Mouse (Mus musculus) CH12.LX (cell line): ENCODE data around the gene Nfia. TPM values are rescaled to one million over a fixed set of nuclear protein-coding genes. Genes with fewer than 3 reads are reported as not detected.

Source experiments
- DNase-seq: peaks from one replicate; pipeline ENCODE4 v3.0.0-alpha.2; 2013; ENCODE audit errors: extremely low read depth
- H3K27ac ChIP-seq: 2 replicates; pipeline ENCODE4 v1.5.1; 2012; ENCODE audit warnings: low read depth, mild to moderate bottlenecking, control low read depth, moderate library complexity; ENCODE audit not compliant: insufficient read depth
- H3K27me3 ChIP-seq: replicated peaks from 2 replicates; pipeline ENCODE3; 2012; ENCODE audit warnings: inconsistent platforms
- H3K36me3 ChIP-seq, 2 experiments: replicated peaks in 1 of 2; 2 replicates each; pipeline versions ENCODE3 to v1.6.1; 2012; ENCODE audit warnings: inconsistent platforms in 1 of 2, low read length in 1 of 2, mild to moderate bottlenecking in 1 of 2, mixed read lengths in 1 of 2, moderate library complexity in 1 of 2; ENCODE audit not compliant: control insufficient read depth in 1 of 2, insufficient read depth in 1 of 2
- H3K4me1 ChIP-seq, 2 experiments: 2 replicates each; pipeline ENCODE4 v1.6.1; 2012; ENCODE audit warnings: inconsistent platforms in 1 of 2, moderate library complexity in 1 of 2; ENCODE audit not compliant: insufficient read depth in 2 of 2, control insufficient read depth in 1 of 2
- H3K4me2 ChIP-seq: 2 replicates; pipeline ENCODE4 v1.6.1; 2012; ENCODE audit warnings: low read depth, mild to moderate bottlenecking, control low read depth; ENCODE audit not compliant: poor library complexity, insufficient read depth, severe bottlenecking
- H3K4me3 ChIP-seq, 3 experiments: fragments of 150-350 bp in 1 of 3; sonication (generic) in 1 of 3; replicated peaks in 1 of 3; 2 replicates each; pipeline versions ENCODE3 to v1.5.1; 2011 to 2012; ENCODE audit warnings: low read depth in 2 of 3, low read length in 2 of 3, mild to moderate bottlenecking in 2 of 3, moderate library complexity in 2 of 3, control low read depth in 1 of 3, improper control_type of control experiment in 1 of 3, inconsistent platforms in 1 of 3, mixed read lengths in 1 of 3; ENCODE audit not compliant: poor library complexity in 1 of 3
- H3K79me2 ChIP-seq: replicated peaks from 2 replicates; pipeline ENCODE4 v1.6.1; 2012; ENCODE audit warnings: mild to moderate bottlenecking, moderate library complexity; ENCODE audit not compliant: control insufficient read depth, poor library complexity, insufficient read depth, severe bottlenecking; ENCODE audit errors: extremely low read depth
- H3K9ac ChIP-seq: 2 replicates; pipeline ENCODE4 v1.6.1; 2012; ENCODE audit warnings: low read depth, mild to moderate bottlenecking, control low read depth, moderate library complexity; ENCODE audit not compliant: insufficient read depth
- H3K9me3 ChIP-seq: replicated peaks from 2 replicates; pipeline ENCODE3; 2012; ENCODE audit warnings: low read length, inconsistent platforms, mixed read lengths
- BHLHE40 ChIP-seq: IDR thresholded peaks from 2 replicates; pipeline ENCODE4 v1.6.1; 2011; ENCODE audit warnings: mild to moderate bottlenecking, low read depth, low read length, improper control_type of control experiment
- CHD1 ChIP-seq: IDR thresholded peaks from 2 replicates; pipeline ENCODE4 v1.6.1; 2012; ENCODE audit warnings: low read depth, low read length, improper control_type of control experiment, inconsistent platforms
- E2F4 ChIP-seq: IDR thresholded peaks from 2 replicates; pipeline ENCODE4 v1.6.1; 2011; ENCODE audit warnings: low read depth, low read length, improper control_type of control experiment; ENCODE audit not compliant: insufficient replicate concordance
- ELF1 ChIP-seq: IDR thresholded peaks from 2 replicates; pipeline ENCODE4 v1.6.1; 2014; ENCODE audit warnings: low read depth, mild to moderate bottlenecking, inconsistent platforms, low read length, improper control_type of control experiment
- EP300 ChIP-seq: IDR thresholded peaks from 2 replicates; pipeline ENCODE4 v1.6.1; 2011; ENCODE audit warnings: low read length, improper control_type of control experiment
- GABPA ChIP-seq: IDR thresholded peaks from 2 replicates; pipeline ENCODE4 v1.6.1; 2012; ENCODE audit warnings: low read depth, low read length, improper control_type of control experiment, inconsistent platforms; ENCODE audit not compliant: insufficient replicate concordance
- HCFC1 ChIP-seq: IDR thresholded peaks from 2 replicates; pipeline ENCODE4 v1.6.1; 2012; ENCODE audit warnings: low read depth, mild to moderate bottlenecking, inconsistent platforms, low read length, improper control_type of control experiment
- IRF4 ChIP-seq: IDR thresholded peaks from 2 replicates; pipeline ENCODE4 v1.6.1; 2014; ENCODE audit warnings: low read depth, mild to moderate bottlenecking, inconsistent platforms, low read length, improper control_type of control experiment
- JUN ChIP-seq: IDR thresholded peaks from 2 replicates; pipeline ENCODE4 v1.6.1; 2011; ENCODE audit warnings: low read depth, mild to moderate bottlenecking, low read length, improper control_type of control experiment, moderate library complexity; ENCODE audit not compliant: insufficient read depth
- JUND ChIP-seq: conservative IDR thresholded peaks from 2 replicates; pipeline ENCODE4 v1.6.1; 2011; ENCODE audit warnings: low read depth, low read length, improper control_type of control experiment
- KAT2A ChIP-seq: IDR thresholded peaks from 2 replicates; pipeline ENCODE4 v1.6.1; 2012; ENCODE audit warnings: low read length, improper control_type of control experiment, inconsistent platforms; ENCODE audit not compliant: insufficient replicate concordance
- MAFK ChIP-seq: IDR thresholded peaks from 2 replicates; pipeline ENCODE4 v1.6.1; 2011; ENCODE audit warnings: low read length, improper control_type of control experiment; ENCODE audit not compliant: insufficient replicate concordance
- MAX ChIP-seq: IDR thresholded peaks from 2 replicates; pipeline ENCODE4 v1.6.1; 2011; ENCODE audit warnings: low read length, improper control_type of control experiment
- MEF2A ChIP-seq: IDR thresholded peaks from 2 replicates; pipeline ENCODE4 v1.6.1; 2014; ENCODE audit warnings: low read depth, mild to moderate bottlenecking, inconsistent platforms, low read length, improper control_type of control experiment, borderline replicate concordance
- MXI1 ChIP-seq: IDR thresholded peaks from 2 replicates; pipeline ENCODE4 v1.6.1; 2011; ENCODE audit warnings: mild to moderate bottlenecking, low read depth, low read length, improper control_type of control experiment
- MYC ChIP-seq: IDR thresholded peaks from 2 replicates; pipeline ENCODE4 v1.6.1; 2011; ENCODE audit warnings: low read depth, mild to moderate bottlenecking, improper control_type of control experiment, low read length
- NELFE ChIP-seq: IDR thresholded peaks from 2 replicates; pipeline ENCODE4 v1.6.1; 2011; ENCODE audit warnings: low read depth, low read length, improper control_type of control experiment
- POLR2A ChIP-seq: IDR thresholded peaks from 2 replicates; pipeline ENCODE4 v1.6.1; 2011; ENCODE audit warnings: low read depth, mild to moderate bottlenecking, improper control_type of control experiment, low read length
- POLR2AphosphoS2 ChIP-seq: IDR thresholded peaks from 2 replicates; pipeline ENCODE4 v1.6.1; 2011; ENCODE audit warnings: low read depth, low read length, improper control_type of control experiment
- RCOR1 ChIP-seq: conservative IDR thresholded peaks from 2 replicates; pipeline ENCODE4 v1.6.1; 2012; ENCODE audit warnings: low read depth, mild to moderate bottlenecking, inconsistent platforms, low read length, improper control_type of control experiment
- SIN3A ChIP-seq: IDR thresholded peaks from 2 replicates; pipeline ENCODE4 v1.6.1; 2012; ENCODE audit warnings: low read length, improper control_type of control experiment, inconsistent platforms
- SMC3 ChIP-seq: IDR thresholded peaks from 2 replicates; pipeline ENCODE4 v1.6.1; 2011; ENCODE audit warnings: low read depth, low read length, improper control_type of control experiment
- TBP ChIP-seq: conservative IDR thresholded peaks from 2 replicates; pipeline ENCODE4 v1.6.1; 2011; ENCODE audit warnings: low read depth, low read length, improper control_type of control experiment
- UBTF ChIP-seq: IDR thresholded peaks from 2 replicates; pipeline ENCODE4 v1.6.1; 2012; ENCODE audit warnings: low read depth, mild to moderate bottlenecking, inconsistent platforms, low read length, improper control_type of control experiment, moderate library complexity
- USF1 ChIP-seq: IDR thresholded peaks from 2 replicates; pipeline ENCODE4 v1.6.1; 2014; ENCODE audit warnings: low read depth, mild to moderate bottlenecking, inconsistent platforms, low read length, improper control_type of control experiment
- USF2 ChIP-seq: conservative IDR thresholded peaks from 2 replicates; pipeline ENCODE4 v1.6.1; 2011; ENCODE audit warnings: low read depth, low read length, improper control_type of control experiment
- ZC3H11A ChIP-seq: IDR thresholded peaks from 2 replicates; pipeline ENCODE4 v1.6.1; 2012; ENCODE audit warnings: low read depth, mild to moderate bottlenecking, inconsistent platforms, low read length, improper control_type of control experiment
- ZKSCAN1 ChIP-seq: IDR thresholded peaks from 2 replicates; pipeline ENCODE4 v1.6.1; 2012; ENCODE audit warnings: low read depth, inconsistent platforms, low read length, improper control_type of control experiment, borderline replicate concordance
- ZNF384 ChIP-seq: IDR thresholded peaks from 2 replicates; pipeline ENCODE4 v1.6.1; 2012; ENCODE audit warnings: low read depth, low read length, improper control_type of control experiment, inconsistent platforms
- dilution Hi-C: fragments of 300-500 bp; cut with MboI; formaldehyde crosslinking; loops from 2 replicates; pipeline ENCODE4 v1.14.3; 2020; ENCODE audit warnings: low sequenced_read_pairs; ENCODE audit not compliant: extremely low pct_unique_long_range_greater_than_20kb, extremely low pct_ligation_motif_present
- in situ Hi-C: fragments of 300-500 bp; cut with MboI; formaldehyde crosslinking; loops from 3 replicates; pipeline ENCODE4 v1.14.3; 2019; ENCODE audit warnings: low sequenced_read_pairs, low pct_ligation_motif_present, low pct_unique_long_range_greater_than_20kb, mixed read lengths
- polyA plus RNA-seq: library from polyadenylated mRNA; unstranded; fragments of >175 nt; gene quantifications from 2 replicates; pipeline ENCODE4 v1.2.1, GENCODE M21; 2012; ENCODE audit warnings: low read depth; ENCODE audit not compliant: insufficient read length
- total RNA-seq, 2 experiments: library from RNA; depleted of rRNA; stranded (reverse); fragments of 300-350 nt in 1 of 2; fragments of >200 nt in 1 of 2; gene quantifications; 2 replicates each; pipeline ENCODE4 v1.2.3; 2012 to 2014

Gene Nfia
- total and polyA plus RNA-seq, 3 experiments: not detected

- Histone ChIP-seq H3K4me2 (no peak overlapping the region), H3K79me2 (no peaks in the 10 kb centered on the region), H3K9ac (no peak overlapping the region), H3K9me3 (peaks cover 55% of the 10 kb centered on the region), H3K36me3 (no peaks in the 10 kb centered on the region), H3K4me1 (no peaks in the 10 kb centered on the region), H3K27me3 (no peaks in the 10 kb centered on the region), H3K4me3 (no peak overlapping the region), H3K27ac (no peak overlapping the region)
- dilution Hi-C loops (no loop called here), in situ Hi-C loops (no loop called here)
- DNase-seq: no peak
- no peak for TF ChIP-seq RCOR1
- TF ChIP-seq NELFE: no peak
- no peak for TF ChIP-seq USF1
- TF ChIP-seq HCFC1: no peak
- no peak for TF ChIP-seq EP300
- no peak for TF ChIP-seq ZKSCAN1
- no peak for TF ChIP-seq ZNF384
- no peak for TF ChIP-seq E2F4
- no peak for TF ChIP-seq IRF4
- TF ChIP-seq BHLHE40: no peak
- TF ChIP-seq SMC3: no peak
- no peak for TF ChIP-seq USF2
- no peak for TF ChIP-seq JUND
- TF ChIP-seq POLR2AphosphoS2: no peak
- TF ChIP-seq MAFK: no peak
Measured at GRCm38 (mm10) chr4:98109064-98109463, 336.5 kb downstream of the Nfia start.

GRCm38 (mm10) chr4:98109911-98110310, 337.4 kb downstream of the Nfia start:
- dilution Hi-C loops: no loop called here
- no peaks in the 10 kb centered on the region for H3K36me3 ChIP-seq
- no peak for TF ChIP-seq GABPA
- no peak for TF ChIP-seq JUND
- TF ChIP-seq CHD1: no peak
- no peak for TF ChIP-seq POLR2AphosphoS2
- no peak for TF ChIP-seq SMC3
- no peak for TF ChIP-seq MYC
- no peak for TF ChIP-seq UBTF
- TF ChIP-seq KAT2A: no peak
- no peak for TF ChIP-seq SIN3A
- TF ChIP-seq ZC3H11A: no peak
- TF ChIP-seq MXI1: no peak
- no peak for TF ChIP-seq RCOR1
- no peak for TF ChIP-seq MEF2A
- TF ChIP-seq JUN: no peak
- no peak for TF ChIP-seq ELF1
- TF ChIP-seq IRF4: no peak
- no peak for TF ChIP-seq TBP
- no peak for TF ChIP-seq MAX
- TF ChIP-seq POLR2A: no peak
- in situ Hi-C loops: no loop called here
- H3K9me3 ChIP-seq: peaks cover 48% of the 10 kb centered on the region
- H3K27ac ChIP-seq: no peak overlapping the region
- H3K4me2 ChIP-seq: no peak overlapping the region
- H3K27me3 ChIP-seq: no peaks in the 10 kb centered on the region
- no peaks in the 10 kb centered on the region for H3K4me1 ChIP-seq
- H3K9ac ChIP-seq: no peak overlapping the region
- DNase-seq: no peak
- H3K4me3 ChIP-seq: no peak overlapping the region
- no peaks in the 10 kb centered on the region for H3K79me2 ChIP-seq
